In genomic region chr4:141875481-141876108, GRCm38 (mm10) we compare ENCODE assay signal across 10 mouse cellular contexts. TPM values are rescaled to one million over a fixed set of nuclear protein-coding genes. Genes with fewer than 3 reads are reported as not detected.
DNase-seq lines count a peak whose midpoint lies in the region; ATAC-seq and TF ChIP-seq lines count a peak whose summit lies in the region.
"Had no signal": no experiment of that assay in that cellular context is flagged by ENCODE, and none has a peak within 500 bp of the region (broad histone marks: within the 10 kb centered on the region; RNA-seq: fewer than 3 reads in every experiment).

No protein-coding gene starts in this region.

- peak overlapping the region; percentile 77 for H3K4me2 ChIP-seq in heart, embryonic 11.5 days
- peak overlapping the region; percentile 91 for H3K4me2 ChIP-seq in forebrain, postnatal 0 days (ENCODE audit: low read depth)

- WGBS in heart, embryonic 11.5 days (ENCODE audit: insufficient replicate concordance): 5% methylated on average over 8 of the region's 8 CpGs
- WGBS in forebrain, postnatal 0 days: 14% methylated on average over 8 of the region's 8 CpGs

- peak overlapping the region; percentile 86 for H3K27ac ChIP-seq in heart, embryonic 11.5 days (ENCODE audit: low read depth, low read length)
- H3K27ac ChIP-seq in forebrain, postnatal 0 days (ENCODE audit: low read depth, low read length): peak overlapping the region; percentile 64

- H3K4me3 ChIP-seq in heart, embryonic 11.5 days (ENCODE audit: low read depth, low read length): peak overlapping the region; percentile 88
- H3K4me3 ChIP-seq in G1E (ENCODE audit: low read depth, low read length): peak overlapping the region; percentile 84; the same call in 1 of the 2 replicates
- H3K4me3 ChIP-seq in forebrain, postnatal 0 days (ENCODE audit: low read depth, low read length): peak overlapping the region; percentile 76

- peaks cover 5% of the 10 kb centered on the region; the same call in 1 of the 2 replicates for H3K36me3 ChIP-seq in heart, embryonic 11.5 days (ENCODE audit: control insufficient read depth, insufficient read depth, low read length)
- peaks cover 28% of the 10 kb centered on the region for H3K36me3 ChIP-seq in G1E (replicated peaks)
- no peaks in the 10 kb centered on the region for H3K36me3 ChIP-seq in forebrain, postnatal 0 days (ENCODE audit: insufficient read depth)

- no peaks in the 10 kb centered on the region for H3K9me3 ChIP-seq in heart, embryonic 11.5 days (replicated peaks; ENCODE audit: control insufficient read depth, low read length)
- H3K9me3 ChIP-seq in G1E (replicated peaks): no peaks in the 10 kb centered on the region
- no peaks in the 10 kb centered on the region for H3K9me3 ChIP-seq in forebrain, postnatal 0 days (ENCODE audit: low read length)

- intact Hi-C loops in heart, postnatal 25 days (cut with DNase I): no loop called here

- H3K9ac ChIP-seq in heart, embryonic 11.5 days (ENCODE audit: low read depth, low read length): peak overlapping the region; percentile 95
- peak overlapping the region; percentile 79; the same call in 1 of the 2 replicates for H3K9ac ChIP-seq in forebrain, postnatal 0 days

- TF ChIP-seq CTCF in G1E (IDR thresholded peaks at IDR 0.05; ENCODE audit: low read depth, low read length): no peak
- TF ChIP-seq CTCF in forebrain, postnatal 0 days (IDR thresholded peaks at IDR 0.05; ENCODE audit: low read depth): peak; percentile 34

- no peak for ATAC-seq in heart, embryonic 11.5 days (replicated peaks; ENCODE audit: insufficient number of reproducible peaks, low FRiP score, low TSS enrichment)
- no peak for ATAC-seq in G1E (ENCODE audit: extremely low read depth, insufficient number of reproducible peaks, low FRiP score, poor library complexity, severe bottlenecking)
- ATAC-seq in forebrain, postnatal 0 days: peak; percentile 6
- 0 out of 2 replicates have a peak, but pooled peaks have one; percentile 10 for ATAC-seq in megakaryocyte-erythroid progenitor cell, adult 5-6 weeks (replicated peaks; ENCODE audit: low FRiP score, low TSS enrichment, poor library complexity, severe bottlenecking)

- peaks cover 51% of the 10 kb centered on the region for H3K4me1 ChIP-seq in heart, embryonic 11.5 days (ENCODE audit: control insufficient read depth, insufficient read depth, low read length)
- peaks cover 51% of the 10 kb centered on the region for H3K4me1 ChIP-seq in G1E (ENCODE audit: insufficient read depth, low read depth, low read length)
- peaks cover 22% of the 10 kb centered on the region for H3K4me1 ChIP-seq in forebrain, postnatal 0 days (ENCODE audit: insufficient read depth)

- DNase-seq in heart, postnatal 25 days (ENCODE audit: low spot score): no peak
- peak; percentile 39 for DNase-seq in G1E (ENCODE audit: low spot score)
- DNase-seq in forebrain, postnatal 0 days: no peak
- no peak for DNase-seq in spleen, adult 12 weeks (ENCODE audit: low spot score)
- no peak for DNase-seq in frontal cortex, postnatal 14 days (ENCODE audit: low spot score in 2 of 2)
- no peak for DNase-seq in kidney, adult 8-10 months

- H3K27me3 ChIP-seq in heart, embryonic 11.5 days (ENCODE audit: control insufficient read depth, insufficient read depth, low read length): no peaks in the 10 kb centered on the region
- peaks cover 26% of the 10 kb centered on the region for H3K27me3 ChIP-seq in G1E (ENCODE audit: insufficient read depth, low read length)
- no peaks in the 10 kb centered on the region for H3K27me3 ChIP-seq in forebrain, postnatal 0 days (ENCODE audit: insufficient read depth, low read length)

RNA-seq across cellular contexts. Expression of gene Efhd2, which starts 0.9 kb away (rescaled TPM):
- 59.2 and 63.4 TPM in 2 replicates for polyA plus RNA-seq in heart, embryonic 11.5 days (2014; fragmentation: Nextera tagmentation; extraction: Ambion mirVana)
- total RNA-seq in heart, postnatal 25 days (2021): 10 to 100 TPM; 16.4 to 21.6 TPM
- 30.8 and 31.9 TPM in 2 replicates for total RNA-seq in G1E (2014; fragmentation: Nextera tagmentation)
- 37.3 and 44.1 TPM in 2 replicates for total RNA-seq in G1E (2017)
- 56.1 and 59.5 TPM in 2 replicates for polyA plus RNA-seq in G1E (2012)
- 24.2 and 30.7 TPM in 2 replicates for total RNA-seq in forebrain, postnatal 0 days (2014; rRNA removed)
- 49.7 and 52.2 TPM in 2 replicates for polyA plus RNA-seq in forebrain, postnatal 0 days (2015; fragmentation: Nextera tagmentation; extraction: Ambion mirVana)
- total RNA-seq in megakaryocyte-erythroid progenitor cell, adult 5-6 weeks (2014; fragmentation: Nextera tagmentation): 22.7 and 43.7 TPM in 2 replicates
- total RNA-seq in megakaryocyte-erythroid progenitor cell, adult 5-6 weeks (2017): 31.2 and 36.4 TPM in 2 replicates

RNA-seq across cellular contexts. Expression of gene Ctrc, which starts 29.4 kb away (rescaled TPM):
- polyA plus RNA-seq in heart, embryonic 11.5 days (2014; fragmentation: Nextera tagmentation; extraction: Ambion mirVana): not detected in 2 replicates
- not detected for total RNA-seq in heart, postnatal 25 days (2021)
- total RNA-seq in G1E (2014; fragmentation: Nextera tagmentation): not detected in 2 replicates
- total RNA-seq in G1E (2017): not detected in 2 replicates
- polyA plus RNA-seq in G1E (2012): not detected in 2 replicates
- total RNA-seq in forebrain, postnatal 0 days (2014; rRNA removed): not detected in 2 replicates
- polyA plus RNA-seq in forebrain, postnatal 0 days (2015; fragmentation: Nextera tagmentation; extraction: Ambion mirVana): not detected in 2 replicates
- total RNA-seq in megakaryocyte-erythroid progenitor cell, adult 5-6 weeks (2014; fragmentation: Nextera tagmentation): not detected in 2 replicates
- not detected in 2 replicates for total RNA-seq in megakaryocyte-erythroid progenitor cell, adult 5-6 weeks (2017)
- total RNA-seq: left cerebral cortex, postnatal 4 days had no signal
- polyA plus RNA-seq: C2C12 had no signal

RNA-seq across cellular contexts. Expression of gene Cela2a, which starts 49.6 kb away (rescaled TPM):
- polyA plus RNA-seq in heart, embryonic 11.5 days (2014; fragmentation: Nextera tagmentation; extraction: Ambion mirVana): not detected in 2 replicates
- not detected for total RNA-seq in heart, postnatal 25 days (2021)
- not detected in 2 replicates for total RNA-seq in G1E (2014; fragmentation: Nextera tagmentation)
- total RNA-seq in G1E (2017): not detected in 2 replicates
- polyA plus RNA-seq in G1E (2012): not detected in 2 replicates
- total RNA-seq in forebrain, postnatal 0 days (2014; rRNA removed): 0.69 TPM in 1 of 2 replicates, not detected in the other
- polyA plus RNA-seq in forebrain, postnatal 0 days (2015; fragmentation: Nextera tagmentation; extraction: Ambion mirVana): 0.18 and 0.39 TPM in 2 replicates
- not detected in 2 replicates for total RNA-seq in megakaryocyte-erythroid progenitor cell, adult 5-6 weeks (2014; fragmentation: Nextera tagmentation)
- not detected in 2 replicates for total RNA-seq in megakaryocyte-erythroid progenitor cell, adult 5-6 weeks (2017)
- total RNA-seq: left cerebral cortex, postnatal 4 days had no signal
- polyA plus RNA-seq: C2C12 had no signal

Comparison
In these comparisons a context has a peak if more than half of its experiments do, and no peak if none do; other contexts are left out.
1. ATAC-seq: peak in forebrain, postnatal 0 days (single experiment) and megakaryocyte-erythroid progenitor cell, adult 5-6 weeks (single experiment); none in heart, embryonic 11.5 days (single experiment) and G1E (single experiment).
2. Peak in every context shown above with its lines, with median percentiles within 50 percentile points of each other: H3K4me3 ChIP-seq.